Mouse (Mus musculus) heart, adult 2 months (tissue): ENCODE data around the gene Mapk6. TPM values are rescaled to one million over a fixed set of nuclear protein-coding genes. Genes with fewer than 3 reads are reported as not detected.

Experiments used
- DNase-seq, 2 experiments: peaks; one replicate each; pipeline ENCODE4 v3.0.0; 2021
- H3K27ac ChIP-seq: fragments of 200-600 bp; 2 replicates; pipeline ENCODE4 v1.8.1; 2022
- H3K27me3 ChIP-seq: fragments of 200-500 bp; 2 replicates; pipeline ENCODE4 v1.6.1; 2012; ENCODE audit warnings: mild to moderate bottlenecking, low read length, inconsistent platforms, mixed read lengths; ENCODE audit not compliant: control insufficient read depth, insufficient read depth
- H3K36me3 ChIP-seq: fragments of 200-500 bp; 2 replicates; pipeline ENCODE4 v1.6.1; 2012; ENCODE audit warnings: low read length, inconsistent platforms; ENCODE audit not compliant: control insufficient read depth, insufficient read depth
- H3K4me1 ChIP-seq: fragments of 200-500 bp; 2 replicates; pipeline ENCODE4 v1.6.1; 2011; ENCODE audit warnings: low read length; ENCODE audit not compliant: control insufficient read depth, insufficient read depth
- H3K4me3 ChIP-seq: fragments of 200-600 bp; 2 replicates; pipeline ENCODE4 v1.8.1; 2022
- H3K79me2 ChIP-seq: fragments of 200-500 bp; replicated peaks from 2 replicates; pipeline ENCODE4 v1.6.1; 2012; ENCODE audit warnings: mild to moderate bottlenecking, inconsistent platforms, low read length, moderate library complexity, mixed read lengths; ENCODE audit not compliant: control insufficient read depth, insufficient read depth
- H3K9ac ChIP-seq: fragments of 200-500 bp; 2 replicates; pipeline ENCODE4 v1.6.1; 2012; ENCODE audit warnings: low read depth, mild to moderate bottlenecking, control low read depth, inconsistent platforms, low read length, mixed read lengths
- CTCF ChIP-seq: fragments of 200-600 bp; IDR thresholded peaks from 2 replicates; pipeline ENCODE4 v1.8.1; 2022; ENCODE audit warnings: antibody characterized with exemption, mild to moderate bottlenecking, moderate library complexity
- EP300 ChIP-seq: fragments of 200-500 bp; IDR thresholded peaks from 2 replicates; pipeline ENCODE4 v1.6.1; 2011; ENCODE audit warnings: low read depth, low read length, control low read depth; ENCODE audit not compliant: insufficient read depth
- POLR2A ChIP-seq: fragments of 200-500 bp; IDR thresholded peaks from 2 replicates; pipeline ENCODE4 v1.6.1; 2011; ENCODE audit warnings: mild to moderate bottlenecking, low read depth, low read length, control low read depth; ENCODE audit not compliant: insufficient read depth
- WGBS: fragments of 180-500 bp; shearing (Covaris S2); methylation state at CpG from one replicate; pipeline ENCODE4 v1.1.7; 2018; 5-methylcytosine and 5-hydroxymethylcytosine counted together
- intact Hi-C: fragments of 180-260 bp; cut with DNase I; formaldehyde crosslinking; loops from one replicate; pipeline ENCODE4 v1.15.1; 2025
- polyA plus RNA-seq: library from polyadenylated mRNA; depleted of rRNA; stranded (reverse); fragments of >200 nt; gene quantifications from 2 replicates; pipeline ENCODE4 v1.2.3, GENCODE M21; 2012
- total RNA-seq, 2 experiments: library from RNA; stranded (reverse); gene quantifications; 2 replicates each; pipeline ENCODE4 v1.2.3; 2021

Mapk6 gene
- total and polyA plus RNA-seq, 3 experiments = 11.2 to 26.8 (median 25.6) TPM

DNA sequence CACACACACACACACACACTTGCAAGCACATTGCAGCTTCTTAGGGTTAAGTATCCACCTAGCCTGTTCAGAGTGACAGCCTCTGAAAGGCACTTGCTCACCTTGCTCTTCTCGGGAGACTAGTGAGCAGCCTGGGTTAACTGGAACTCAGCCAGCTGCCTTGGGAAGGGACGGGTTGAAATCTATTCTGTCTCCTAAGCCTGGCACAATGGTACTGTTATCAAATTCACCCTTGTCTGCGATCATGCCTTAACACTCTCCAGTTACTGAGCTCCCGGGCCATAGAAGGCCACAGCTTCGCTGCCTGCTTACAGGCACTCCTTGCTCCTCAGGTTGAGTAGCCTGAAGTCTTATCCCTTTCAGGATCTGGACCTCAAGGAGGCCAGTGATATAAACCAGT, 9.2 kb downstream of the Mapk6 start:
- Histone ChIP-seq H3K4me1 (peaks cover 13% of the 10 kb centered on the region), H3K4me3 (no peak overlapping the region), H3K79me2 (peaks cover 12% of the 10 kb centered on the region), H3K9ac (no peak overlapping the region), H3K36me3 (peaks cover 7% of the 10 kb centered on the region), H3K27me3 (no peaks in the 10 kb centered on the region), H3K27ac (0 out of 2 replicates have a peak overlapping the region, but pooled peaks have one; percentile 16)
- WGBS = 27% methylated on average over 5 of the region's 5 CpGs
- DNase-seq = no peak
- intact Hi-C loops = loop anchor here (2.0 kb wide), 1 partner anchor 38 kb away; no protein-coding TSS in a partner anchor
- TF ChIP-seq CTCF (no peak), POLR2A (no peak), EP300 (no peak)

DNA sequence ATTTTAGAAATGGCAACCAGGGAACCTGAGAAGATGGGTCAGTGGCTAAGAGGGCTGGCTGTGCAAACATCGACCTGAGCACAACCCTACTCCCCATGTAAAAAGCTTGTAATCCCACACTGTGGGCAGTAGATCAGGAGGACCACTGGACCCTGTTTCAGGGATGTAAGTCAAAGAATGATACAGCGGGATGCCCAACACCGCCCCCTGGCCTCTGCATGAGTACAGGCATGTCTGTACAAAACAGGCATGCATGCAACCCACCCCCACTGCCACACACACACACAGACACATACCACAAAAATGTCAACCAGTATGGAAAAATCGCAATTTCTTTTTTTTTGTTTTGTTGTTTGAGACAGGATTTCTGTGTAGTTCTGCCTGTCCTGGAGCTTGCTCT, 10.7 kb downstream of the Mapk6 start:
- TF ChIP-seq POLR2A (no peak), EP300 (no peak), CTCF (no peak)
- no peak overlapping the region for H3K27ac ChIP-seq
- no peak for DNase-seq
- H3K79me2 ChIP-seq = peaks cover 11% of the 10 kb centered on the region
- peaks cover 11% of the 10 kb centered on the region for H3K4me1 ChIP-seq
- no peak overlapping the region for H3K4me3 ChIP-seq
- peaks cover 6% of the 10 kb centered on the region for H3K36me3 ChIP-seq
- 94% methylated on average over 4 of the region's 4 CpGs for WGBS
- H3K9ac ChIP-seq = no peak overlapping the region
- H3K27me3 ChIP-seq = no peaks in the 10 kb centered on the region
- intact Hi-C loops = no loop called here

- H3K27me3 ChIP-seq = no peaks in the 10 kb centered on the region
- TF ChIP-seq CTCF (no peak), EP300 (no peak), POLR2A (no peak)
- peaks cover 5% of the 10 kb centered on the region for H3K36me3 ChIP-seq
- intact Hi-C loops = no loop called here
- H3K9ac ChIP-seq = no peak overlapping the region
- no peak for DNase-seq
- H3K4me1 ChIP-seq = peaks cover 3% of the 10 kb centered on the region
- H3K4me3 ChIP-seq = no peak overlapping the region
- H3K27ac ChIP-seq = no peak overlapping the region
- 75% methylated on average over 6 of the region's 6 CpGs for WGBS
- H3K79me2 ChIP-seq = peaks cover 8% of the 10 kb centered on the region
Observed at GRCm38 (mm10) chr9:75395971-75396370, 13.8 kb downstream of the Mapk6 start.

DNA sequence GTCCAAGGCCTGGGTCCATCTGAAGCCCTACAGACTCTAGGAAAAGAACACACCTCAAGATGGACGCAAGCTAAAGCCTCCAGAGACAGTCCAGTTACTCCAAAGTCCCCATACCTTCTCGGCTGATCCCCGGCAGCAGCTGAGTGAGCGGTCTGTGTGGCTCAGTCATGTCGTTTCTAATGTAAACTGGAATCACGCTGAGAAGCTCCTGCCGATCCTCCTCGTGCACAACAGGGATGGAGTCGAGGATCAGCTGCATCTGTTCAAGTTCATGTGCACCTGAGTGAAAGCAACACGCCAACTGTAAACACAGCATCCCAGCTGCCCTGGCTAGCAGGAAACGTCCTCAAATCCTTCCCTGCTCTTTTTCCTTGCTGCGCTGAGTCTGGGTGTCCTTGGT, 16.6 kb downstream of the Mapk6 start:
- Histone ChIP-seq H3K79me2 (peaks cover 3% of the 10 kb centered on the region; the same call in 1 of the 2 replicates), H3K27me3 (no peaks in the 10 kb centered on the region), H3K36me3 (peaks cover 2% of the 10 kb centered on the region), H3K9ac (no peak overlapping the region), H3K4me3 (no peak overlapping the region), H3K4me1 (no peaks in the 10 kb centered on the region), H3K27ac (no peak overlapping the region)
- WGBS = 84% methylated on average over 12 of the region's 12 CpGs
- no peak for DNase-seq
- no peak for TF ChIP-seq POLR2A
- no peak for TF ChIP-seq EP300
- TF ChIP-seq CTCF = no peak
- intact Hi-C loops = no loop called here

GRCm38 (mm10) chr9:75385218-75385974, 24.4 kb downstream of the Mapk6 start:
- TF ChIP-seq CTCF = no peak
- no peak for TF ChIP-seq EP300
- TF ChIP-seq POLR2A = no peak
- Histone ChIP-seq H3K27ac (no peak overlapping the region), H3K27me3 (no peaks in the 10 kb centered on the region), H3K9ac (no peak overlapping the region), H3K4me1 (no peaks in the 10 kb centered on the region), H3K4me3 (no peak overlapping the region), H3K36me3 (no peaks in the 10 kb centered on the region), H3K79me2 (no peaks in the 10 kb centered on the region)
- intact Hi-C loops = no loop called here
- no peak for DNase-seq
- WGBS = 82% methylated on average over 9 of the region's 9 CpGs

DNA sequence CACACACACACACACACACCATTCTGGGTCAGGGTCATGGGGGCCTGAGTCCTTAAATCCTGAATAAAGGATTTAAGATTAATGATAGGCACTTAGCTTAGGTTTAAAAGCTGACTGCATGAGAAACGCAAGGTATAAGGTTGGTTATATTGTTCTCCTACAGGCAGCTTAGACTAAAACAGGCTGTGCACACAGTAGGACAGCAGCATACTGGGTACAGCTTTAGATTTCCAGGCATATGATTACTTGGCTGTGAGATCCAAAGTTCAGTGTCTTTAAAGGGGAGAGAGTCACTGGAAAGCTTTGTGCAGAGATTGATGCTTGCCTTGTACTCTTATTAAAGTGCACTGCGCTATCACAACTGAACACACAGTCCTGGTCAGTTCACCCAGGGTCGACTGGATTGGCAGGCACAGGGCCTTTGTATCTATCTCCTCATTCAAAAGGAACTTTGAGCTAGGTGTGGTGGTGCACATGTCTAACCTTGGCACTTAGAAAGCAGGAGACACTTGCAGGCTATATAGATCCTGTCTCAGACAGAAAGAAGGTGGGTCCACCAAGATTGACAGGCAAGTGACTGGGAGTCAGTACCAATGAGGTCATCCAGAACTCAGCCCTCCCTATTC, 25.4 kb downstream of the Mapk6 start:
- H3K27me3 ChIP-seq = no peaks in the 10 kb centered on the region
- WGBS = 71% methylated on average over 3 of the region's 3 CpGs
- H3K4me3 ChIP-seq = no peak overlapping the region

More for the DNA sequence above, 25.4 kb downstream of the Mapk6 start:
- Histone ChIP-seq H3K27ac (no peak overlapping the region), H3K9ac (no peak overlapping the region), H3K4me1 (no peaks in the 10 kb centered on the region), H3K79me2 (no peaks in the 10 kb centered on the region), H3K36me3 (no peaks in the 10 kb centered on the region)
- intact Hi-C loops = no loop called here
- no peak for TF ChIP-seq POLR2A
- no peak for TF ChIP-seq EP300
- no peak for TF ChIP-seq CTCF
- DNase-seq = no peak
